Mouse (Mus musculus): Measurements from ENCODE around the gene Senp6. TPM values are rescaled to one million over a fixed set of nuclear protein-coding genes. Genes with fewer than 3 reads are reported as not detected.
"Not testable (repeated sequence)": the region's sequence is repeated elsewhere in the genome, so short reads cannot be mapped to it uniquely, and the experiment has no call there.

The Senp6 gene
- polyA plus RNA-seq, 1 experiment, result 129 TPM

- H3K4me3 ChIP-seq (ENCODE audit: insufficient read depth, low read length), result no peak overlapping the region
- no peak overlapping the region for H3K27ac ChIP-seq (ENCODE audit: insufficient read depth, low read length)
- peaks cover 13% of the 10 kb centered on the region for H3K4me1 ChIP-seq (ENCODE audit: control insufficient read depth, insufficient read depth, low read length)
- TF ChIP-seq CTCF (IDR thresholded peaks at IDR 0.05; ENCODE audit: borderline replicate concordance, insufficient read depth, low read length) (no peak), POLR2A (IDR thresholded peaks at IDR 0.05; ENCODE audit: low read depth, low read length) (no peak)
These were observed 4.9 kb downstream of the Senp6 start for GRCm38 (mm10) chr9:80071616-80072015.

- TF ChIP-seq POLR2A (IDR thresholded peaks at IDR 0.05; ENCODE audit: low read depth, low read length) (no peak), CTCF (IDR thresholded peaks at IDR 0.05; ENCODE audit: borderline replicate concordance, insufficient read depth, low read length) (no peak)
- no peak overlapping the region for H3K4me3 ChIP-seq (ENCODE audit: insufficient read depth, low read length)
- H3K27ac ChIP-seq (ENCODE audit: insufficient read depth, low read length), result no peak overlapping the region
- H3K4me1 ChIP-seq (ENCODE audit: control insufficient read depth, insufficient read depth, low read length), result peaks cover 13% of the 10 kb centered on the region
These were observed 7.4 kb downstream of the Senp6 start for GRCm38 (mm10) chr9:80074067-80074466.

- Histone ChIP-seq H3K4me1 (ENCODE audit: control insufficient read depth, insufficient read depth, low read length) (peaks cover 13% of the 10 kb centered on the region), H3K27ac (ENCODE audit: insufficient read depth, low read length) (peak overlapping the region; percentile 40; the same call in 1 of the 2 replicates), H3K4me3 (ENCODE audit: insufficient read depth, low read length) (no peak overlapping the region)
- TF ChIP-seq POLR2A (IDR thresholded peaks at IDR 0.05; ENCODE audit: low read depth, low read length) (no peak), CTCF (IDR thresholded peaks at IDR 0.05; ENCODE audit: borderline replicate concordance, insufficient read depth, low read length) (no peak)
These were observed 8.2 kb downstream of the Senp6 start for GRCm38 (mm10) chr9:80074949-80075348.

GRCm38 (mm10) chr9:80080941-80081340 lies 14.2 kb downstream of the Senp6 start:
- H3K4me3 ChIP-seq (ENCODE audit: insufficient read depth, low read length), result no peak overlapping the region
- no peak overlapping the region for H3K27ac ChIP-seq (ENCODE audit: insufficient read depth, low read length)
- peaks cover 10% of the 10 kb centered on the region; the same call in 1 of the 2 replicates for H3K4me1 ChIP-seq (ENCODE audit: control insufficient read depth, insufficient read depth, low read length)
- TF ChIP-seq POLR2A (IDR thresholded peaks at IDR 0.05; ENCODE audit: low read depth, low read length) (no peak), CTCF (IDR thresholded peaks at IDR 0.05; ENCODE audit: borderline replicate concordance, insufficient read depth, low read length) (no peak)

DNA sequence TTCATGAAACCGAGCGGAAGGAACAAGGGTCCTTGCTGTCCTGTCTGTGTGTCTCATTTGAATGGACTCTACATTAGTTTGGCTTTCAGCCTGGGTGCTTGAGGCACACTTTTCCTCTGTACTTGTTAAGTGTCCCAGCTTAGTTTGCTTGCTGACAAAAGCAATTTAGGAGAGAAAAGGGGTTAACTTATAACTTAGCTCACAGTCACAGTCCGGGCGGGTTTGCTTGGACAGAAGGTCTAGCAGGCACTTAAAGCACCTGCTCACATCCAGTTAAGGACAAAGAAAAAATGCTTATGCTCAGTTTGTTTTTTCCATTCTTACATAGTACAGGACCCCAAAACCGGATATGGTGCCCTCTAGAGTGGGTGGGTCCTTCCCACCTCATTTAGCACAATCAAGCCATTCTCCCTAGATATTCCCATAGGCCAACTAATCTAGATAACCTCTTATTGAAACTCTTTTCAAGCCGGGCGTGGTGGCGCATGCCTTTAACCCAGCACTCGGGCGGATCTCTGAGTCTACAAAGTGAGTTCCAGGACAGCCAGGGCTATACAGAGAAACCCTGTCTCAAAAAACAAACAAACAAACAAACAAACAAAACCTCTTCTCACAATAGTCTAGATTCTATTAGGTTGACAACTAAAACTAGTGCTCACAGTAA lies 17.9 kb downstream of the Senp6 start:
- Histone ChIP-seq H3K4me3 (ENCODE audit: insufficient read depth, low read length) (no peak overlapping the region), H3K27ac (ENCODE audit: insufficient read depth, low read length) (peak overlapping the region; percentile 78; the same call in 1 of the 2 replicates), H3K4me1 (ENCODE audit: control insufficient read depth, insufficient read depth, low read length) (peaks cover 14% of the 10 kb centered on the region; the same call in 1 of the 2 replicates)
- TF ChIP-seq POLR2A (IDR thresholded peaks at IDR 0.05; ENCODE audit: low read depth, low read length), result no peak
- no peak for TF ChIP-seq CTCF (IDR thresholded peaks at IDR 0.05; ENCODE audit: borderline replicate concordance, insufficient read depth, low read length)

- TF ChIP-seq POLR2A (IDR thresholded peaks at IDR 0.05; ENCODE audit: low read depth, low read length) (no peak), CTCF (IDR thresholded peaks at IDR 0.05; ENCODE audit: borderline replicate concordance, insufficient read depth, low read length) (no peak)
- peaks cover 14% of the 10 kb centered on the region; the same call in 1 of the 2 replicates for H3K4me1 ChIP-seq (ENCODE audit: control insufficient read depth, insufficient read depth, low read length)
- H3K27ac ChIP-seq (ENCODE audit: insufficient read depth, low read length), result peak overlapping the region; percentile 78
- no peak overlapping the region for H3K4me3 ChIP-seq (ENCODE audit: insufficient read depth, low read length)
These were observed 19.0 kb downstream of the Senp6 start for GRCm38 (mm10) chr9:80085665-80086064.

DNA sequence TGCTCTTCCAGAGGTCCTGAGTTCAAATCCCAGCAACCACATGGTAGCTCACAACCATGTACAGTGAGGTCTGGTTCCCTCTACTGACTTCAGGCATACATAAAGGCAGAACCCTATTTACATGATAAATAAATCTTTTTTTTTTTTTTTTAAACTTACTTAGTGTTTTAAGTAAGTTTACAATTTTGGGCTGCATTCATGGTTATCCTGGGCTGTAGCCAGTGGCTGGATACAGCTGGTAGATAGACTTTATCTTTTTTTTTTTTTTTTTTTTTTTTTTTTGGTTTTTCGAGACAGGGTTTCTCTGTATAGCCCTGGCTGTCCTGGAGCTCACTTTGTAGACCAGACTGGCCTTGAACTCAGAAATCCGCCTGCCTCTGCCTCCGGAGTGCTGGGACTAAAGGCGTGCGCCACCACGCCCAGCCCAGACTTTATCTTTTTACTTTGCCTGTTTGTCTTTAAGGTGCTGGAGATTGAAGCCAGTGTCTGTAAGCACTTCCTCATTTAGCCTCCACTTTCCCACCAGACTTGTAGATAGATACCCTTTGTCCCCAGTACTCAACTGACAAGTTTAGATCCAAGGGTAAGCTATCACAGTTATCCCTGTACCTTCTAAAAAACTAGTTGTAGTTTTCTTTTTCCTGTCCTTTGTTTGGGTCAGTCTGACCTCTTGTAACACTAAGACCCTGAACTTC lies 19.7 kb downstream of the Senp6 start:
- not testable (repeated sequence) for H3K4me3 ChIP-seq (ENCODE audit: insufficient read depth, low read length); H3K27ac ChIP-seq (ENCODE audit: insufficient read depth, low read length)
- peaks cover 14% of the 10 kb centered on the region; the same call in 1 of the 2 replicates for H3K4me1 ChIP-seq (ENCODE audit: control insufficient read depth, insufficient read depth, low read length)

DNA sequence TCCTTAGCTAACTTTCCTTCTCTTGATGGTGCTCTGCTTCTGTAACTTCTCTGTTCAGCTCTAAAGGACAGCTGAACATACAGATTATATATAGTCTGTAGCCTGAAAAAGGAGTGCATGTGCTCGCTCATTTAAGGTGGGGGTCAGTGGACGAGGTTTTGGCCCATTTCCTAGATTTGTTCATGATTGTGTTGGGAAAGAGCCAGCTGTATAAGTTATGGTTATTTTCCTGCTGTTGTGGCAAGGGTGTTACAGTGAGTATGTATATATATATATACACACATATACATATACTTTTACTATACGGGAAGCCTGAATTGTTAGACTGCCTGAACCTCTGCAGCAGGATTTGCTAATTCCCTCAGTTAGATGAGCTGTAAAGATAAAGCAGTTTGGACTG lies 22.7 kb downstream of the Senp6 start:
- no peak overlapping the region for H3K27ac ChIP-seq (ENCODE audit: insufficient read depth, low read length)
- no peak overlapping the region for H3K4me3 ChIP-seq (ENCODE audit: insufficient read depth, low read length)
- TF ChIP-seq POLR2A (IDR thresholded peaks at IDR 0.05; ENCODE audit: low read depth, low read length) (no peak), CTCF (IDR thresholded peaks at IDR 0.05; ENCODE audit: borderline replicate concordance, insufficient read depth, low read length) (no peak)
- peaks cover 14% of the 10 kb centered on the region; the same call in 1 of the 2 replicates for H3K4me1 ChIP-seq (ENCODE audit: control insufficient read depth, insufficient read depth, low read length)

DNA sequence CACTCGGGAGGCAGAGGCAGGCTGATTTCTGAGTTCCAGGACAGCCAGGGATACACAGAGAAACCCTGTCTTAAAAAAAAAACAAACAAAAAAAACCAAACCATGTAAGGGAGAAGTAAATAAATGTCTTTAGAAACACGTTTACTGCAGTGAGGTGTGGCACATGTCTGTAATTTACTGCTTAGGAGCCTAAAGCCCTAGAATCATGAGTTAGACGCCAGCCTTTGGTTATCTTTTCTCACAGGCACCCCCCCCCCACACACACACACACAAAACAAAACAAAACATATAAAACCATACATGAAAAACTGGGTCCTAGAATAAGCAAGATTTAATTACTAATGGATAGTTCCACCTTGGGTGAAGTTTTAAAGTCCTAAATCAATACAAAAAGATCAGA lies 29.6 kb downstream of the Senp6 start:
- Histone ChIP-seq H3K4me3 (ENCODE audit: insufficient read depth, low read length) (no peak overlapping the region), H3K27ac (ENCODE audit: insufficient read depth, low read length) (no peak overlapping the region)
- no peak for TF ChIP-seq CTCF (IDR thresholded peaks at IDR 0.05; ENCODE audit: borderline replicate concordance, insufficient read depth, low read length)
- no peak for TF ChIP-seq POLR2A (IDR thresholded peaks at IDR 0.05; ENCODE audit: low read depth, low read length)

DNA sequence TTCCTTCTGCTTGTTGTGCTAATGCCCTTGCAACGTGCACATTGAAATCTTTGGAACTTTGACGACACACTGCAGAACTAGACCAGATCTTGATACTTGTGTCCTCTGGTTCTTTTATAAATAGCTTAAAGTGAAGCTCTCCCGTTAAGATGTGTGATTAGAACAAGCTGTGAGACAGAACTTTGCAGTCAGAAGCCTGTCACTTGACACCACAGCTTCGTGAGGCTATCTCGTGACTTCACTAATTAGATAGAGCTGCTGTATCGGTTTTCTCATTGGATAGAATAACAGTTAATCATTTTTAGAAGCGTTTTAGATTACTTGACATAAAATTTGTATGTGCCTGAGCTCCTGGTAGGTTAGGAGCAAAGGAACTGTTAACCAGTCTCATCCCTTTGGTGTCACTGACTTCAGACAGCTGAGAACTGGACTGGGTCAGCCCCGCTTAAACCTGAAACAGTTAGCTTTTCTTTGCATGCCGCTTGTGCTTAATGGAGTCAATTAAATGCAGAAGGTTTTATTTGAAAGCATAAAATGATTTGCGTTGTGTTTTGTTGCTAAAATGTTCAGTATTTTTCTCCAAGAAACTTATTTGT lies 79.4 kb downstream of the Senp6 start:
- Histone ChIP-seq H3K4me3 (ENCODE audit: insufficient read depth, low read length) (no peak overlapping the region), H3K27ac (ENCODE audit: insufficient read depth, low read length) (no peak overlapping the region), H3K4me1 (ENCODE audit: control insufficient read depth, insufficient read depth, low read length) (no peaks in the 10 kb centered on the region)
- TF ChIP-seq POLR2A (IDR thresholded peaks at IDR 0.05; ENCODE audit: low read depth, low read length) (no peak), CTCF (IDR thresholded peaks at IDR 0.05; ENCODE audit: borderline replicate concordance, insufficient read depth, low read length) (no peak)

More for the DNA sequence above, 29.6 kb downstream of the Senp6 start:
- H3K4me1 ChIP-seq (ENCODE audit: control insufficient read depth, insufficient read depth, low read length), result no peaks in the 10 kb centered on the region

Measured in embryonic fibroblast, embryonic 13.5 days (primary cell).